ENCODE assay signal across 8 mouse cellular contexts in the genomic region with DNA sequence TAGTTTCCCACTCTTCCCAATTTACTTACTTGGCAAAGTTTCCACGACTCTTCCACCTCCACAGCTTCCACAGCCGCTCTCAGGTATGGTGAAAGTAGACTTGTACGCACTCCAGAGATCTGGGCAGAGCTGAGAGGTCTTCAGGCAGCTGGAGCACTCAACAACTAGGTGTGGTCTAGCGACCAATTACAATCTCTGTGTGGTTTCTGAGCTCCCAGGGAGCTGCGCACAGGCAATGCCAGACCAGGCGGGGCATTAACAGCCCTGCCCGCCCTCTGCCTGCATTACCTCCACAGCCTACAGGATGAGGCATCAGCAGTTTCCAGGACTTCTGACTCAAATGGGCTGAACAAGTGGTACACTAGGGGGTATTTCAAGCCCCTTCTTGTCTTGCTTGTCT. TPM values are rescaled to one million over a fixed set of nuclear protein-coding genes. Genes with fewer than 3 reads are reported as not detected.
DNase-seq lines count a peak whose midpoint lies in the region; ATAC-seq and TF ChIP-seq lines count a peak whose summit lies in the region.

Gene Gm49027 (minus strand): TSS at position 208 of the 400 bp plus-strand sequence.

- peaks cover 3% of the 10 kb centered on the region; the same call in 1 of the 2 replicates for H3K36me3 ChIP-seq in heart, adult 2 months (ENCODE audit: control insufficient read depth, insufficient read depth, low read length)
- H3K36me3 ChIP-seq in thymus, adult 2 months (ENCODE audit: control insufficient read depth, insufficient read depth, low read length): peaks cover 5% of the 10 kb centered on the region
- H3K36me3 ChIP-seq in heart, postnatal 0 days (replicated peaks; ENCODE audit: control insufficient read depth, insufficient read depth, low read length): peaks cover 15% of the 10 kb centered on the region
- H3K36me3 ChIP-seq in lung, postnatal 0 days (ENCODE audit: insufficient read depth, low read length): no peaks in the 10 kb centered on the region; the same call in 1 of the 2 replicates

- intact Hi-C loops in heart, adult 2 months (cut with DNase I): no loop called here
- intact Hi-C loops in heart, postnatal 10 days (cut with DNase I): no loop called here

- peak within 1 kb of the TSS; percentile 83 for H3K4me2 ChIP-seq in heart, postnatal 0 days (ENCODE audit: low read depth, low read length)
- peak within 1 kb of the TSS; percentile 98 for H3K4me2 ChIP-seq in lung, postnatal 0 days (replicated peaks; ENCODE audit: low read depth, low read length)

- WGBS in heart, adult 2 months: 90% methylated on average over 7 of the region's 7 CpGs
- 96% methylated on average over 7 of the region's 7 CpGs for WGBS in thymus, adult 2 months
- WGBS in heart, postnatal 0 days: 80% methylated on average over 7 of the region's 7 CpGs
- 69% methylated on average over 7 of the region's 7 CpGs for WGBS in lung, postnatal 0 days

- H3K27ac ChIP-seq in heart, adult 2 months: no peak within 1 kb of the TSS; the same call in 1 of the 2 replicates
- H3K27ac ChIP-seq in thymus, adult 2 months (ENCODE audit: control insufficient read depth, insufficient read depth, low read length): no peak within 1 kb of the TSS
- no peak within 1 kb of the TSS for H3K27ac ChIP-seq in heart, postnatal 0 days (ENCODE audit: low read depth)
- H3K27ac ChIP-seq in lung, postnatal 0 days (ENCODE audit: low read length): no peak within 1 kb of the TSS

- H3K79me2 ChIP-seq in heart, adult 2 months (replicated peaks; ENCODE audit: control insufficient read depth, insufficient read depth, low read length): no peaks in the 10 kb centered on the region

- no peaks in the 10 kb centered on the region for H3K9me3 ChIP-seq in heart, postnatal 0 days (replicated peaks; ENCODE audit: control insufficient read depth, low read length)
- no peaks in the 10 kb centered on the region for H3K9me3 ChIP-seq in lung, postnatal 0 days (ENCODE audit: low read length)

- TF ChIP-seq CTCF in heart, adult 2 months (IDR thresholded peaks at IDR 0.05): no peak
- TF ChIP-seq CTCF in thymus, adult 2 months (IDR thresholded peaks at IDR 0.05; ENCODE audit: borderline replicate concordance, control insufficient read depth, extremely low read depth, insufficient read depth, low read length, poor library complexity): no peak
- TF ChIP-seq CTCF in heart, postnatal 0 days (IDR thresholded peaks at IDR 0.05; ENCODE audit: low read depth): no peak
- no peak for TF ChIP-seq CTCF in lung, postnatal 0 days (IDR thresholded peaks at IDR 0.05)

- ATAC-seq in heart, postnatal 0 days (ENCODE audit: insufficient read depth, low read depth): no peak
- ATAC-seq in lung, postnatal 0 days: peak; percentile 20
- ATAC-seq in erythroid progenitor cell, adult 5-6 weeks (replicated peaks; ENCODE audit: low FRiP score, poor library complexity, severe bottlenecking): no peak

- peak within 1 kb of the TSS; percentile 43; the same call in 1 of the 2 replicates for H3K9ac ChIP-seq in heart, adult 2 months (ENCODE audit: low read depth, low read length)
- no peak within 1 kb of the TSS for H3K9ac ChIP-seq in heart, postnatal 0 days (replicated peaks; ENCODE audit: low read depth, low read length)
- no peak within 1 kb of the TSS for H3K9ac ChIP-seq in lung, postnatal 0 days (replicated peaks; ENCODE audit: low read depth)

- no peak for TF ChIP-seq EP300 in heart, adult 2 months (IDR thresholded peaks at IDR 0.05; ENCODE audit: insufficient read depth, low read depth, low read length)
- no peak for TF ChIP-seq EP300 in heart, postnatal 0 days (IDR thresholded peaks at IDR 0.05; ENCODE audit: low read depth)
- TF ChIP-seq EP300 in lung, postnatal 0 days (IDR thresholded peaks at IDR 0.05): no peak

- peak within 1 kb of the TSS; percentile 98 for H3K4me3 ChIP-seq in heart, adult 2 months
- peak within 1 kb of the TSS; percentile 67 for H3K4me3 ChIP-seq in thymus, adult 2 months (ENCODE audit: control insufficient read depth, insufficient read depth, low read length)
- H3K4me3 ChIP-seq in heart, postnatal 0 days (ENCODE audit: low read depth, low read length): peak within 1 kb of the TSS; percentile 78
- H3K4me3 ChIP-seq in lung, postnatal 0 days (ENCODE audit: low read depth, low read length): peak within 1 kb of the TSS; percentile 85

- TF ChIP-seq POLR2A in heart, adult 2 months (IDR thresholded peaks at IDR 0.05; ENCODE audit: insufficient read depth, low read depth, low read length): no peak
- no peak for TF ChIP-seq POLR2A in thymus, adult 2 months (IDR thresholded peaks at IDR 0.05; ENCODE audit: control insufficient read depth, extremely low read depth, insufficient read depth, low read length, poor library complexity)

- no peaks in the 10 kb centered on the region for H3K27me3 ChIP-seq in heart, adult 2 months (ENCODE audit: control insufficient read depth, insufficient read depth, low read length)
- H3K27me3 ChIP-seq in thymus, adult 2 months (ENCODE audit: control insufficient read depth, insufficient read depth, low read length): no peaks in the 10 kb centered on the region
- no peaks in the 10 kb centered on the region for H3K27me3 ChIP-seq in heart, postnatal 0 days (ENCODE audit: control insufficient read depth, insufficient read depth, low read length)
- H3K27me3 ChIP-seq in lung, postnatal 0 days (replicated peaks; ENCODE audit: insufficient read depth, low read length): no peaks in the 10 kb centered on the region

- DNase-seq in heart, adult 2 months: peak; percentile 1 to 12
- DNase-seq in heart, postnatal 10 days: no peak
- DNase-seq in thymus, adult 2 months: no peak
- DNase-seq in thymus, postnatal 10 days (ENCODE audit: low spot score in 2 of 2): no peak
- no peak for DNase-seq in heart, postnatal 0 days (ENCODE audit: low spot score)
- DNase-seq in lung, postnatal 0 days (ENCODE audit: low spot score): peak; percentile 37
- DNase-seq in embryo, embryonic 10 days (ENCODE audit: low spot score): no peak

- peaks cover 5% of the 10 kb centered on the region; the same call in 1 of the 2 replicates for H3K4me1 ChIP-seq in heart, adult 2 months (ENCODE audit: control insufficient read depth, insufficient read depth, low read length)
- H3K4me1 ChIP-seq in thymus, adult 2 months (replicated peaks; ENCODE audit: control insufficient read depth, insufficient read depth, low read length): peaks cover 13% of the 10 kb centered on the region
- 0 out of 2 replicates have a peak, but pooled peaks cover 9% of the 10 kb centered on the region for H3K4me1 ChIP-seq in heart, postnatal 0 days (ENCODE audit: control insufficient read depth, insufficient read depth)
- H3K4me1 ChIP-seq in lung, postnatal 0 days (ENCODE audit: insufficient read depth, low read depth, low read length): peaks cover 9% of the 10 kb centered on the region; the same call in 1 of the 2 replicates

RNA-seq across cellular contexts. Expression of gene Gm49027, which starts in this region (rescaled TPM):
- total RNA-seq in heart, adult 2 months (2021): under 1 TPM in 1 of 2 experiments, not detected in 1; 0.25 TPM
- 0.62 and 2.4 TPM in 2 replicates for polyA plus RNA-seq in heart, adult 2 months (2012; rRNA removed)
- total RNA-seq in heart, postnatal 10 days (2021): not detected
- polyA plus RNA-seq in thymus, adult 2 months (2012; rRNA removed): 6.6 and 12.1 TPM in 2 replicates
- 1.1 TPM in 1 of 2 replicates, not detected in the other for total RNA-seq in heart, postnatal 0 days (2014; rRNA removed; ENCODE audit: low replicate concordance)
- 0.15 TPM in 1 of 2 replicates, not detected in the other for polyA plus RNA-seq in heart, postnatal 0 days (2015; fragmentation: Nextera tagmentation; extraction: Ambion mirVana)
- polyA plus RNA-seq in lung, postnatal 0 days (2015; fragmentation: Nextera tagmentation; extraction: Ambion mirVana): 1.9 and 2.1 TPM in 2 replicates
- not detected in 2 replicates for total RNA-seq in erythroid progenitor cell, adult 5-6 weeks (2015; ENCODE audit: low replicate concordance)
- total RNA-seq in erythroid progenitor cell, adult 5-6 weeks (2017; ENCODE audit: low replicate concordance): not detected in 2 replicates

Comparison
In these comparisons a context has a peak if more than half of its experiments do, and no peak if none do; other contexts are left out.
1. DNase-seq: peak in heart, adult 2 months (2 of 2) and lung, postnatal 0 days (single experiment); none in heart, postnatal 10 days (0 of 2), thymus, adult 2 months (single experiment), thymus, postnatal 10 days (0 of 2), heart, postnatal 0 days (single experiment) and embryo, embryonic 10 days (single experiment).
2. Peak in every context shown above with its lines, with median percentiles within 50 percentile points of each other: H3K4me3 ChIP-seq.